Mouse (Mus musculus): ENCODE results near the gene Fiz1.

DNA sequence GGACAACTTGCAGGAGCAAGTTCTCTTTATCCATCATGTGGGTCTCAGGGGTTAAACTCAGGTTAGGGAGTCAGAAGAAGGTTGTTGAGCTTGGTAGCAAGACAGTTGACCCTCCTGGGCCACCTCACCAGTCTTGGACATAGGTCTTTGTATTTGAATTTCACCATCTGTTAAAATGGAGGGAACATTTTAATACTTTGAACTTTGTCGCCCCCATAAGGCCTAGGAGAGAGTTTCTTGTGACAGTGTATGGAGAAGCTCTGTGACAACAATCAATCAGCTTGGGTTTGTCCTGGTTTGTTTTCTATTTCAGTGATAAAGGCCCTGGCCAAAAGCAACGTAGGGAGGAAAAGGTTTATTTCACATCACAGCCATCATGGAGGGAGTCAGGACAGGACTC lies 32.8 kb upstream of the Fiz1 start:
- TF ChIP-seq CTCF (IDR thresholded peaks at IDR 0.05; ENCODE audit: borderline replicate concordance, control insufficient read depth, extremely low read depth, insufficient read depth, low read length, poor library complexity) (no peak), POLR2A (IDR thresholded peaks at IDR 0.05; ENCODE audit: control insufficient read depth, extremely low read depth, insufficient read depth, low read length, poor library complexity) (no peak)

All from thymus, adult 2 months (tissue).